Mouse (Mus musculus) CH12.LX (cell line): ENCODE data around the gene Rbm47. TPM values are rescaled to one million over a fixed set of nuclear protein-coding genes. Genes with fewer than 3 reads are reported as not detected.

ENCODE experiments used
- DNase-seq: peaks from one replicate; pipeline ENCODE4 v3.0.0-alpha.2; 2013; ENCODE audit errors: extremely low read depth
- H3K27ac ChIP-seq: 2 replicates; pipeline ENCODE4 v1.5.1; 2012; ENCODE audit warnings: low read depth, mild to moderate bottlenecking, control low read depth, moderate library complexity; ENCODE audit not compliant: insufficient read depth
- H3K27me3 ChIP-seq: replicated peaks from 2 replicates; pipeline ENCODE3; 2012; ENCODE audit warnings: inconsistent platforms
- H3K36me3 ChIP-seq, 2 experiments: replicated peaks in 1 of 2; 2 replicates each; pipeline versions ENCODE3 to v1.6.1; 2012; ENCODE audit warnings: inconsistent platforms in 1 of 2, low read length in 1 of 2, mild to moderate bottlenecking in 1 of 2, mixed read lengths in 1 of 2, moderate library complexity in 1 of 2; ENCODE audit not compliant: control insufficient read depth in 1 of 2, insufficient read depth in 1 of 2
- H3K4me1 ChIP-seq, 2 experiments: 2 replicates each; pipeline ENCODE4 v1.6.1; 2012; ENCODE audit warnings: inconsistent platforms in 1 of 2, moderate library complexity in 1 of 2; ENCODE audit not compliant: insufficient read depth in 2 of 2, control insufficient read depth in 1 of 2
- H3K4me2 ChIP-seq: 2 replicates; pipeline ENCODE4 v1.6.1; 2012; ENCODE audit warnings: low read depth, mild to moderate bottlenecking, control low read depth; ENCODE audit not compliant: poor library complexity, insufficient read depth, severe bottlenecking
- H3K4me3 ChIP-seq, 3 experiments: fragments of 150-350 bp in 1 of 3; sonication (generic) in 1 of 3; replicated peaks in 1 of 3; 2 replicates each; pipeline versions ENCODE3 to v1.5.1; 2011 to 2012; ENCODE audit warnings: low read depth in 2 of 3, low read length in 2 of 3, mild to moderate bottlenecking in 2 of 3, moderate library complexity in 2 of 3, control low read depth in 1 of 3, improper control_type of control experiment in 1 of 3, inconsistent platforms in 1 of 3, mixed read lengths in 1 of 3; ENCODE audit not compliant: poor library complexity in 1 of 3
- H3K79me2 ChIP-seq: replicated peaks from 2 replicates; pipeline ENCODE4 v1.6.1; 2012; ENCODE audit warnings: mild to moderate bottlenecking, moderate library complexity; ENCODE audit not compliant: control insufficient read depth, poor library complexity, insufficient read depth, severe bottlenecking; ENCODE audit errors: extremely low read depth
- H3K9ac ChIP-seq: 2 replicates; pipeline ENCODE4 v1.6.1; 2012; ENCODE audit warnings: low read depth, mild to moderate bottlenecking, control low read depth, moderate library complexity; ENCODE audit not compliant: insufficient read depth
- H3K9me3 ChIP-seq: replicated peaks from 2 replicates; pipeline ENCODE3; 2012; ENCODE audit warnings: low read length, inconsistent platforms, mixed read lengths
- BHLHE40 ChIP-seq: IDR thresholded peaks from 2 replicates; pipeline ENCODE4 v1.6.1; 2011; ENCODE audit warnings: mild to moderate bottlenecking, low read depth, low read length, improper control_type of control experiment
- CHD1 ChIP-seq: IDR thresholded peaks from 2 replicates; pipeline ENCODE4 v1.6.1; 2012; ENCODE audit warnings: low read depth, low read length, improper control_type of control experiment, inconsistent platforms
- CTCF ChIP-seq, 2 experiments: IDR thresholded peaks in 1 of 2; conservative IDR thresholded peaks in 1 of 2; 2 replicates each; pipeline ENCODE4 v1.5.1; 2011 to 2012; ENCODE audit warnings: low read depth in 2 of 2, low read length in 2 of 2, improper control_type of control experiment in 1 of 2, inconsistent platforms in 1 of 2, mild to moderate bottlenecking in 1 of 2, moderate library complexity in 1 of 2
- E2F4 ChIP-seq: IDR thresholded peaks from 2 replicates; pipeline ENCODE4 v1.6.1; 2011; ENCODE audit warnings: low read depth, low read length, improper control_type of control experiment; ENCODE audit not compliant: insufficient replicate concordance
- EP300 ChIP-seq: IDR thresholded peaks from 2 replicates; pipeline ENCODE4 v1.6.1; 2011; ENCODE audit warnings: low read length, improper control_type of control experiment
- GABPA ChIP-seq: IDR thresholded peaks from 2 replicates; pipeline ENCODE4 v1.6.1; 2012; ENCODE audit warnings: low read depth, low read length, improper control_type of control experiment, inconsistent platforms; ENCODE audit not compliant: insufficient replicate concordance
- JUN ChIP-seq: IDR thresholded peaks from 2 replicates; pipeline ENCODE4 v1.6.1; 2011; ENCODE audit warnings: low read depth, mild to moderate bottlenecking, low read length, improper control_type of control experiment, moderate library complexity; ENCODE audit not compliant: insufficient read depth
- JUND ChIP-seq: conservative IDR thresholded peaks from 2 replicates; pipeline ENCODE4 v1.6.1; 2011; ENCODE audit warnings: low read depth, low read length, improper control_type of control experiment
- MAFK ChIP-seq: IDR thresholded peaks from 2 replicates; pipeline ENCODE4 v1.6.1; 2011; ENCODE audit warnings: low read length, improper control_type of control experiment; ENCODE audit not compliant: insufficient replicate concordance
- MAZ ChIP-seq: IDR thresholded peaks from 2 replicates; pipeline ENCODE4 v1.6.1; 2012; ENCODE audit warnings: low read depth, mild to moderate bottlenecking, inconsistent platforms, low read length, improper control_type of control experiment, moderate library complexity
- NELFE ChIP-seq: IDR thresholded peaks from 2 replicates; pipeline ENCODE4 v1.6.1; 2011; ENCODE audit warnings: low read depth, low read length, improper control_type of control experiment
- POLR2A ChIP-seq: IDR thresholded peaks from 2 replicates; pipeline ENCODE4 v1.6.1; 2011; ENCODE audit warnings: low read depth, mild to moderate bottlenecking, improper control_type of control experiment, low read length
- POLR2AphosphoS2 ChIP-seq: IDR thresholded peaks from 2 replicates; pipeline ENCODE4 v1.6.1; 2011; ENCODE audit warnings: low read depth, low read length, improper control_type of control experiment
- SMC3 ChIP-seq: IDR thresholded peaks from 2 replicates; pipeline ENCODE4 v1.6.1; 2011; ENCODE audit warnings: low read depth, low read length, improper control_type of control experiment
- TCF12 ChIP-seq: IDR thresholded peaks from 2 replicates; pipeline ENCODE4 v1.6.1; 2014; ENCODE audit warnings: low read depth, mild to moderate bottlenecking, inconsistent platforms, low read length, improper control_type of control experiment
- USF1 ChIP-seq: IDR thresholded peaks from 2 replicates; pipeline ENCODE4 v1.6.1; 2014; ENCODE audit warnings: low read depth, mild to moderate bottlenecking, inconsistent platforms, low read length, improper control_type of control experiment
- USF2 ChIP-seq: conservative IDR thresholded peaks from 2 replicates; pipeline ENCODE4 v1.6.1; 2011; ENCODE audit warnings: low read depth, low read length, improper control_type of control experiment
- ZMIZ1 ChIP-seq: IDR thresholded peaks from 2 replicates; pipeline ENCODE4 v1.6.1; 2012; ENCODE audit warnings: low read depth, mild to moderate bottlenecking, inconsistent platforms, low read length, improper control_type of control experiment
- dilution Hi-C: fragments of 300-500 bp; cut with MboI; formaldehyde crosslinking; loops from 2 replicates; pipeline ENCODE4 v1.14.3; 2020; ENCODE audit warnings: low sequenced_read_pairs; ENCODE audit not compliant: extremely low pct_unique_long_range_greater_than_20kb, extremely low pct_ligation_motif_present
- in situ Hi-C: fragments of 300-500 bp; cut with MboI; formaldehyde crosslinking; loops from 3 replicates; pipeline ENCODE4 v1.14.3; 2019; ENCODE audit warnings: low sequenced_read_pairs, low pct_ligation_motif_present, low pct_unique_long_range_greater_than_20kb, mixed read lengths
- polyA plus RNA-seq: library from polyadenylated mRNA; unstranded; fragments of >175 nt; gene quantifications from 2 replicates; pipeline ENCODE4 v1.2.1, GENCODE M21; 2012; ENCODE audit warnings: low read depth; ENCODE audit not compliant: insufficient read length
- total RNA-seq, 2 experiments: library from RNA; depleted of rRNA; stranded (reverse); fragments of 300-350 nt in 1 of 2; fragments of >200 nt in 1 of 2; gene quantifications; 2 replicates each; pipeline ENCODE4 v1.2.3; 2012 to 2014

Gene Rbm47
- total and polyA plus RNA-seq, 3 experiments = 0.08 to 9.2 (median 1.1) TPM

DNA sequence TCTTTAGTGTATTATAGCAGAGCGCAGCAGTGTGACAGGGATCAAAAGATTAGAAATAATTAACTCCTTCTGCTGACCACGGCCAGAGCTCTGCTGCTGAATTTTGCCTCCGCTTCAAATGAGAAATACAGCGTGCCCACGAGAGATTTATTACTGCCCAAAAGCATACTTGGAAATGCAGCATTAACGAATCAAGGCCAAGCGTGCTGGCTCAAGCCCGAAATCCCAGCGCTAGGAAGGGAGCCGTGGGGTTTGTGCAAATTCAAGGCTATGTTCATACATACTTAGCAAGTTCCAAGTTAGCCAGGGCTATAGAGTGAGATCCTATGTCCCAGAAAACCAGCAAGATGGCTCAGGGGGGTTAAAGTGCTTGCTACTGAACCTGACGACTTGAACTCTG lies 47.5 kb downstream of the Rbm47 start:
- Histone ChIP-seq H3K4me1 (peaks cover 17 to 31% of the 10 kb centered on the region in 2 experiments), H3K27ac (no peak overlapping the region), H3K36me3 (peaks cover 0 to 2% of the 10 kb centered on the region in 2 experiments), H3K9ac (no peak overlapping the region), H3K4me3 (no peak overlapping the region), H3K4me2 (no peak overlapping the region), H3K9me3 (peaks cover 1% of the 10 kb centered on the region), H3K27me3 (no peaks in the 10 kb centered on the region), H3K79me2 (no peaks in the 10 kb centered on the region; the same call in 1 of the 2 replicates)
- in situ Hi-C loops (no loop called here), dilution Hi-C loops (no loop called here)
- DNase-seq = no peak
- TF ChIP-seq POLR2AphosphoS2 (no peak), USF1 (no peak), NELFE (no peak), TCF12 (no peak), SMC3 (no peak), JUN (no peak), ZMIZ1 (no peak), POLR2A (no peak)

DNA sequence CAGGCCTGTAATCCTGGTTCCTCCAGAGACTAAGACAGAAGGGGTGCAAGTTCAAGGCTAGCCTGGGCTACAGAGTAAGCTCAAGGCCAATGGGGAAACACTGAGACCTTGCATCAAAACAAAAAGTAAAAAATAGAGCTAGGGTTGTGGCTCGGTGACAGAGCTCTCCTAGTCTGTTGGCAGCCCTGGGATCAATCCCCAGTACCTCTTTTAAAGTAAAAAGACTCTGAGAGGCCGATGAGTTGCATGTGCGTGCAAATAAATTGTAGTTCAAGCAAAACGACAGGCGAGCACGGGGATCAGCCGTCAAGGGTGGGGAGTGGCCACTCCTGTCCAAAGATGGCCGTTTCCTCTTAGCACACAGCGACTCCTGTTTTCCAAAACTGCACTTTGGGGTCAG lies 48.0 kb downstream of the Rbm47 start:
- Histone ChIP-seq H3K4me2 (no peak overlapping the region), H3K27me3 (no peaks in the 10 kb centered on the region), H3K4me3 (no peak overlapping the region), H3K79me2 (no peaks in the 10 kb centered on the region; the same call in 1 of the 2 replicates), H3K27ac (no peak overlapping the region), H3K9me3 (no peaks in the 10 kb centered on the region), H3K4me1 (peaks cover 17 to 31% of the 10 kb centered on the region in 2 experiments), H3K9ac (no peak overlapping the region), H3K36me3 (peaks cover 0 to 2% of the 10 kb centered on the region in 2 experiments)
- TF ChIP-seq EP300 (no peak), GABPA (no peak), BHLHE40 (no peak), ZMIZ1 (no peak), CHD1 (no peak), CTCF (conservative IDR thresholded peaks at IDR 0.05 in 1 of 2, IDR thresholded peaks at IDR 0.05 in 1 of 2; ENCODE audit: low read depth in 2 of 2, low read length in 2 of 2) (no peak), JUND (no peak), USF1 (no peak), MAFK (no peak), TCF12 (no peak), POLR2AphosphoS2 (no peak), E2F4 (no peak), MAZ (no peak), USF2 (no peak)
- in situ Hi-C loops = no loop called here
- no peak for DNase-seq
- dilution Hi-C loops = no loop called here
